Mouse (Mus musculus): ENCODE measurements around the gene Klk1b11.
"Not testable (repeated sequence)": the region's sequence is repeated elsewhere in the genome, so short reads cannot be mapped to it uniquely, and the experiment has no call there.

Gene Klk1b11

DNA sequence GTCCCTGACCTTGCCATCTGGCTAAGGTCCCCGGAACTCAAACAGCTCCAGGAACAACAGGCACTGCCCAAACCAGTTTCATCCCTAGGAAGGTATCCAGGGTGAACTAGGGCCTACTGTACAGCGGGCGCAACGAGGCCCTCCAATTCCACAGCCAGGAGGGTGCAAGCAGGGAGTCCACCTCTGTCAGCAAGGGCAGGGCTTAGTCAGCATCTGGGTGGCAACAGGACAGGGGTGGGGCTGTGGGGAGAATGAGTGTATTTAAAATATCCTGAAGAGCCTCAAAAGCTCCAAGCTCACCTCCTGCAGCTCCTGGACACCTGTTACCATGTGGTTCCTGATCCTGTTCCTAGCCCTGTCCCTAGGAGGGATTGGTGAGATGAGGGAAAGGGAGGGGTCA is at the start of gene Klk1b11:
Gene Klk1b11, plus strand, starts transcription at position 301 of the 400 bp plus-strand sequence.
- DNase-seq (ENCODE audit: low spot score), result not testable (repeated sequence)

DNA sequence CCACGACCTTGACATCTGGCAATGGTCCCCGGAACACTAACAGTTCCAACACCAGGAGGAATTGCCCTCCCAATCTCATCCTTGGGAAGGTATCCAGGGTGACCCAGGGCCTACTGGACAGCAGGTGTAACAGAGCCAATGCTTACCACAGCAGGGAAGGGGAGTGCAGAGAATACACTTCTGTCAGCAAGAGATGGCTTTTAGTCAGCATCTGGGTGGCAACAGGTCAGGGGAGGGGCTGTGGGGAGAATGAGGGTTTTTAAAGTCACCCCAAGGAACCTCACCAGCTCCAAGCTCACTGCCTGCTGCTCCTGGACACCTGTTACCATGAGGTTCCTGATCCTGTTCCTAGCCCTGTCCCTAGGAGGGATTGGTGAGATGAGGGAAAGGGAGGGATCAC is 45.3 kb upstream of the Klk1b11 start, which contains the start of gene Klk1b8:
Gene Klk1b8, plus strand, starts transcription at position 301 of the 400 bp plus-strand sequence.
- DNase-seq (ENCODE audit: low spot score), result no peak

DNA sequence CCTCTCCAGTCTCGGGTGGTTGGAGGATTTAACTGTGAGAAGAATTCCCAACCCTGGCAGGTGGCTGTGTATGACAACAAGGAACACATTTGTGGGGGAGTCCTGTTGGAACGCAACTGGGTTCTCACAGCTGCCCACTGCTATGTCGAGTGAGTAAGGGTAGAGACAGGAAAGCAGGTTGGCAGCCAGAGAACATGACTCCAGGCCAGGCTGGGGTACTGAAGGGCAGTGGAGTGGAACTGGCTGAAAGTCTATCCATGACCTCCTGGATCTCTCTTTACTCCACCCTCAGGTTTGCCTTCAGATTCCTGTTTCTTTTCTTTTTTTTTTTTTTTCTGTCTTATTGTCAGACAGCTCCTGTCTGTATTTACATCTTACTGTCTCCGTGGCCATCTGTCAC is 43.0 kb upstream of the Klk1b11 start:
- no peak for DNase-seq (ENCODE audit: low spot score)

DNA sequence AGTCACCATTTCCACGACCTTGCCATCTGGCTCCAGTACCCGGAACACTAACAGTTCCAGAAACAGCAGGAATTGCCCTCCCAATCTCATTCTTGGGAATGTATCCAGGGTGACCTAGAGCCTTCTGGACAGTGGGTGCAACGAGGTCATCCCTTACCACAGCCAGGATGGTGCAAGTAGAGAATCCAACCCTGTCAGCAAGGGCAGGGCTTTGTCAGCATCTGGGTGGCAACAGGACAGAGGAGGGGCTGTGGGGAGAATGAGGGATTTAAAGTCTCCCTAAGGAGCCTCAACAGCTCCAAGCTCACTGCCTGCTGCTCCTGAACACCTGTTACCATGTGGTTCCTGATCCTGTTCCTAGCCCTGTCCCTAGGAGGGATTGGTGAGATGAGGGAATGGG is 29.2 kb upstream of the Klk1b11 start, which contains the start of gene Klk1b1:
Gene Klk1b1, plus strand, starts transcription at position 301 of the 400 bp plus-strand sequence.
- no peak for DNase-seq (ENCODE audit: low spot score)

DNA sequence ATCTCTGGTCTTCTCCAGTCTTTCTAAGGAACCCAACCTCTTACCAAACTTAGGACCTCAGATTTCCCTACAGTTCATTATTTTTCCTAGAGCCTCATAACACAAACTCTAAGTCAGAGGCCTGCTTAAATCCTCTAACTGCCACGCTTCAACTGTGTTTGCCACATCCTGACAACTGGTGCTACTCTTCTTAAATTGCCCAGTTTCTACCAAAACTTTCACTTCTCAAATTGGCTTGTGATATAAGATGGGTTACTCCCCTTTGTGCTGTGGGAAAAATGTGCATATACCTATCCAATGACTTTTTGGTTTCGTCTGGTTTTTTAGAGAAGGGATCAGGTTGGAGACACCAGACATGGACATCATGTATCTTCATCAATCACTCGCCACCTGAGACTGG is 28.6 kb upstream of the Klk1b11 start:
- no peak for DNase-seq (ENCODE audit: low spot score)

DNA sequence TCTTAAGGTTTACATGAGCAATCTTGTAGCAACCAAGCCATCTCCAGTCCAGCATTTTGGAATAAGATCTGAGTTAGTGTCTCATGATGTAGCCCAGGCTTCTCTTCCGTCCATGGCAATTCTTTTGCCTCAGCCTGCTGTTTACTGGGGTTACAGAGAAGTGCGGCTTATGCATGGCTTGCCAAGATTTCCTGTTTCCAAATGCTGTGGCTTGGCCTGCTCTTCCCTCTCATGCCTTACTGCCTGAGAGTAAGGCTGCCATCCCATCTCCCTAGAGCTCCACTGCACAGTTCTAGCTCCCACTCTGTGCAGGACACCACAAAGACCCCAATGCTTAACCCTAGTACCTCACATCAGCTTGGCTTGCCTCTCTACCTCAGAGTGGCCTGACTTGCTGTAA is 28.1 kb upstream of the Klk1b11 start:
- DNase-seq (ENCODE audit: low spot score), result no peak

DNA sequence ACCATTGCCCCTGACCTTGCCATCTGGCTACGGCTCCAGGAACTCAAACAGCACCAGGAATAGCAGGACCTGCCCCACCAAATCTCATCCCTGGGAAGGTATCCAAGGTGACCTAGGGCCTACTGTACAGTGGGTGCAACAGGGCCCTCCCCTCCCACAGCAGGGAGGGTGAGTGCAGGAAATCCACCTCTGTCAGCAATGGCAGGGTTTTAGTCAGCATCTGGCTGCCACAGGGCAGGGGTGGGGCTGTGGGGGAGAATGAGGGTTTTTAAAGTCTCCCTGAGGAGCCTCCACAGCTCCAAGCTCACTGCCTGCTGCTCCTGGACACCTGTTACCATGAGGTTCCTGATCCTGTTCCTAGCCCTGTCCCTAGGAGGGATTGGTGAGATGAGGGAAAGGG is 19.9 kb upstream of the Klk1b11 start, which contains the start of gene Klk1b9:
Gene Klk1b9, plus strand, starts transcription at position 301 of the 400 bp plus-strand sequence.
- DNase-seq (ENCODE audit: low spot score), result not testable (repeated sequence)

DNA sequence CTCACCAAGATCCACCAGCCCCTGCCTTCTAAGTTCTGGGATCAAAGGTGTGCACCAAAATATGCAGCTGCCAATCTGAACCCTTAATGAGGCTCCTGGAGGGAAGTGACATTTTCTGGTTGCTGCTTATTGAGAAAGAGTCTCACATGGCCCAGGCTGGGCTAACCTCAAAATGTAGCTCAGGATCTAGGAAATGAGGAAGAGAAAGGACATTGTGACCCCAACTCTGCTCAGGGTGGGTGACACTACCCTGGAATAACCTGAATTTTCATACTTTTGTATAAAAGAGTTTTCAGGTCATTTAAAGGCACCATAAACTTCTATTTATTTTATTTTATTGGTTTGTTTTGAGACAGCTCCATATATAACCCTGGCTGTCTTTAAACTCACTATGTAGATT is 10.0 kb upstream of the Klk1b11 start:
- no peak for DNase-seq (ENCODE audit: low spot score)

DNA sequence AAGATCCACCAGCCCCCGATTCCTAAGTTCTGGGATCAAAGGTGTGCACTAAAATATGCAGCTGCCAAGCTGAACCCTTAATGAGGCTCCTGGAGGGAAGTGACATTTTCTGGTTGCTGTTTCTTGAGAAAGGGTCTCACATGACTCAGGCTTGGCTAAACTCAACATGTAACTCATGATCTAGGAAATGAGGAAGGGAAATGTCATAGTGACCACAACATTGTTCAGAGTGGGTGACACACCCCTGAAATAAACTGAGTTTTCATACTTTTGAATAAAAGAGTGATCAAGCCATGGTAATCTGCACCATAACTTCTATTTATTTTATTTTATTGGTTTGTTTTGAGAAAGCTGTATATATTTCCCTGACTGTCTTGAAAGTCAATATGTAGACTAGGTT is 856 bp upstream of the Klk1b11 start:
- DNase-seq (ENCODE audit: low spot score), result not testable (repeated sequence)

DNA sequence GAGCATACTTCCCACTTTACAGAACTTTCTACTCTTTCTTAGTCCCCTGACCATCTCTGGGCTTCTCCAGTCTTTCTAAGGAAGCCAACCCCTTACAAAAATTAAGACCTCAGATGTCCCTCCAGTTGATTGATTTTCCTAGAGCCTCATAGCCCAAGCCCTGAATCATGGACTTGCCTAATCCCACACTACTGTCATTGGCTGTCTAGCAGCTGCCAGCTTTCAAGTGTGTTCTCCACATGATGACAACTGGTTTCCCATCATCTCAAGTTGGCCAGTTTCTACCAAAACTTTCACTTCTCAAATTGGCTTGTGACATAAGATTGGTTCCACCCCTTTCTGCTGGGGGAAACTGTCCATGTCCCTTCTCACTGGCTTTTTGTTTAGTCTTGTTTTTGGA is 9.2 kb downstream of the Klk1b11 start:
- no peak for DNase-seq (ENCODE audit: low spot score)

DNA sequence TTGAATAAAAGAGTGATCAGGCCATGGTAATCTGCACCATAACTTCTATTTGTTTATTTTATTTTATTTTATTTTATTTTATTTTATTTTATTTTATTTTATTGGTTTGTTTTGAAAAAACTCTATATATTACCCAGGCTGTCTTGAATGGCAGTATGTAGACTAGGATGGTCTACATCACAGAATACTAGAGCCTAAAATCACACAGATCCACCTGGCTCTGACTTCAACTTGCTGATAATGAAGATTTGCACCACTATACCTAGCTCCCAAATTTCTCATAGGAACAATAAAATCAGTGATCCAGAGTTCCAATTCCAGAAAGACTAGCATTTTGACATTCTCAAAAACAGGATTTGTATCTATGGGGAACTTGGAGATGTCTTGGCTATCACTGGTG is 16.2 kb downstream of the Klk1b11 start, which contains the start of gene Klk1b26:
Gene Klk1b26, plus strand, starts transcription at position 301 of the 400 bp plus-strand sequence.
- not testable (repeated sequence) for DNase-seq (ENCODE audit: low spot score)

DNA sequence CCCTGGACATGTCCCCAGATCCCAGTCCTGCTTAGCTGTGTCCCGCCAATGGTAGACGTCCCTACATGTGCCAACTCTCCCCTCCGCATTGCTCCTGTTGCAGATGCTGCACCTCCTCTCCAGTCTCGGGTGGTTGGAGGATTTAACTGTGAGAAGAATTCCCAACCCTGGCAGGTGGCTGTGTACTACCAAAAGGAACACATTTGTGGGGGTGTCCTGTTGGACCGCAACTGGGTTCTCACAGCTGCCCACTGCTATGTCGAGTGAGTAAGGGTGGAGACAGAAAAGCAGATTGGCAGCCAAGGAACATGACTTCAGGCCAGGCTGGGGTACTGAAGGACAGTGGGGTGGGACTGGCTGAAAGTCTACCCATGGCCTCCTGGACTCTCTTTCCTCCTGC is 19.0 kb downstream of the Klk1b11 start:
- not testable (repeated sequence) for DNase-seq (ENCODE audit: low spot score)

DNA sequence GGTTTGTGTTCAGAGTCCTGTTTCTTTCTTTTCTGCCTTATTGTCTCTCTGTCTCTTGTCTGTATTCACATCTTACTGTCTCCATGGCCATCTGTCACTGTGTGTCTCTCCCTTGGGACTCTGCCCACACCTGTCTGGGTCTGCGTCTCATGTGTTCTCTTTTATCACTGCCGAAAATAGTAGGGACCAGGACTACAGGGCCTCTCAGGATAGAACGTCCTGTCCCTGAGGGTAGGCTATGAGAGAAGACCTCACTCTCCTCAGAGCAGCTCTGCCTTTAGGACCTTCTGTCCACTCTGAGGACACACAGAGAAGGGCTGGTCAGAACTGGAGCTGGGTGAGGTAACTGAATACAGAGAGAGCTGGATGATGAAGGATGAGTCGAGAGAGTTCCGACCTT is 19.4 kb downstream of the Klk1b11 start:
- no peak for DNase-seq (ENCODE audit: low spot score)
